Mouse (Mus musculus): ENCODE data around the gene Socs1. TPM values are rescaled to one million over a fixed set of nuclear protein-coding genes. Genes with fewer than 3 reads are reported as not detected.
A peak's percentile ranks its signal among the peaks of the same experiment; 100 is the strongest.
"Not testable (repeated sequence)": the region's sequence is repeated elsewhere in the genome, so short reads cannot be mapped to it uniquely, and the experiment has no call there.

The Socs1 gene
- under 1 TPM; 0.80 to 0.82 TPM for total RNA-seq (2021)

- intact Hi-C loops (cut with DNase I): loop anchor here (2.0 to 5.0 kb wide), 5 partner anchors 61 to 219 kb away; no protein-coding TSS in a partner anchor
- DNase-seq (ENCODE audit: low spot score in 2 of 2): peak; percentile 79 to 88
Observed at GRCm38 (mm10) chr16:10785371-10786231, at the start of gene Socs1. TSS of gene Socs1 (minus strand) at chr16:10785536.

GRCm38 (mm10) chr16:10834542-10834910 is 49.2 kb upstream of the Socs1 start:
- intact Hi-C loops (cut with DNase I): no loop called here
- DNase-seq (ENCODE audit: low spot score in 2 of 2): no peak

- DNase-seq (ENCODE audit: low spot score in 2 of 2): no peak
- intact Hi-C loops (cut with DNase I): no loop called here
Observed at GRCm38 (mm10) chr16:10828461-10828805, 43.1 kb upstream of the Socs1 start.

- no peak for DNase-seq (ENCODE audit: low spot score in 2 of 2)
- intact Hi-C loops (cut with DNase I): no loop called here
Observed at GRCm38 (mm10) chr16:10827766-10828460, 42.6 kb upstream of the Socs1 start.

- DNase-seq (ENCODE audit: low spot score in 2 of 2): no peak
- intact Hi-C loops (cut with DNase I): no loop called here
Observed at GRCm38 (mm10) chr16:10827269-10827668, 41.9 kb upstream of the Socs1 start.

- intact Hi-C loops (cut with DNase I): no loop called here
- DNase-seq (ENCODE audit: low spot score in 2 of 2): no peak
Observed at GRCm38 (mm10) chr16:10825840-10826239, 40.5 kb upstream of the Socs1 start.

GRCm38 (mm10) chr16:10824536-10824935 is 39.2 kb upstream of the Socs1 start:
- peak in 1 of 2 experiments; percentile 39 for DNase-seq (ENCODE audit: low spot score in 2 of 2)
- intact Hi-C loops (cut with DNase I): no loop called here

- intact Hi-C loops (cut with DNase I): no loop called here
- DNase-seq (ENCODE audit: low spot score in 2 of 2): no peak
Observed at GRCm38 (mm10) chr16:10821387-10821786, 36.1 kb upstream of the Socs1 start.

- no peak for DNase-seq (ENCODE audit: low spot score in 2 of 2)
- intact Hi-C loops (cut with DNase I): no loop called here
Observed at GRCm38 (mm10) chr16:10819966-10820365, 34.6 kb upstream of the Socs1 start.

GRCm38 (mm10) chr16:10818579-10819135 is 33.3 kb upstream of the Socs1 start:
- no peak for DNase-seq (ENCODE audit: low spot score in 2 of 2)
- intact Hi-C loops (cut with DNase I): no loop called here

GRCm38 (mm10) chr16:10814864-10815263 is 29.5 kb upstream of the Socs1 start:
- DNase-seq (ENCODE audit: low spot score in 2 of 2): no peak
- intact Hi-C loops (cut with DNase I): no loop called here

- intact Hi-C loops (cut with DNase I): no loop called here
- no peak for DNase-seq (ENCODE audit: low spot score in 2 of 2)
Observed at GRCm38 (mm10) chr16:10813726-10814125, 28.4 kb upstream of the Socs1 start.

- intact Hi-C loops (cut with DNase I): no loop called here
- DNase-seq (ENCODE audit: low spot score in 2 of 2): no peak
Observed at GRCm38 (mm10) chr16:10812865-10813371, 27.6 kb upstream of the Socs1 start, which contains the start of gene Gm11172. TSS of gene Gm11172 (plus strand) at chr16:10812915.

GRCm38 (mm10) chr16:10810376-10810775 is 25.0 kb upstream of the Socs1 start:
- intact Hi-C loops (cut with DNase I): no loop called here
- DNase-seq (ENCODE audit: low spot score in 2 of 2): no peak

- intact Hi-C loops (cut with DNase I): no loop called here
Observed at GRCm38 (mm10) chr16:10805789-10806527, 20.6 kb upstream of the Socs1 start, which contains the start of gene Prm1. TSS of gene Prm1 (minus strand) at chr16:10805839.

GRCm38 (mm10) chr16:10802420-10802819 is 17.1 kb upstream of the Socs1 start:
- DNase-seq (ENCODE audit: low spot score in 2 of 2); intact Hi-C loops (cut with DNase I): not testable (repeated sequence)

More at GRCm38 (mm10) chr16:10805789-10806527, 20.6 kb upstream of the Socs1 start, which contains the start of gene Prm1:
- DNase-seq (ENCODE audit: low spot score in 2 of 2): no peak

GRCm38 (mm10) chr16:10796034-10796433 is 10.7 kb upstream of the Socs1 start, which contains the start of gene Prm2:
TSS of gene Prm2 (minus strand) at chr16:10796134.
- intact Hi-C loops (cut with DNase I): no loop called here

GRCm38 (mm10) chr16:10790702-10791101 is 5.4 kb upstream of the Socs1 start, which contains the start of gene Prm3:
TSS of gene Prm3 (minus strand) at chr16:10790914.
- DNase-seq (ENCODE audit: low spot score in 2 of 2): no peak
- intact Hi-C loops (cut with DNase I): no loop called here

More at GRCm38 (mm10) chr16:10796034-10796433, 10.7 kb upstream of the Socs1 start, which contains the start of gene Prm2:
- DNase-seq (ENCODE audit: low spot score in 2 of 2): no peak

GRCm38 (mm10) chr16:10788866-10789265 is 3.5 kb upstream of the Socs1 start:
- intact Hi-C loops (cut with DNase I): loop anchor here (5.0 kb wide), 3 partner anchors 127 to 202 kb away; no protein-coding TSS in a partner anchor
- DNase-seq (ENCODE audit: low spot score in 2 of 2): no peak

Measured in left cerebral cortex, postnatal 25 days (tissue).